Mouse (Mus musculus): ENCODE measurements around the gene Ahnak2. TPM values are rescaled to one million over a fixed set of nuclear protein-coding genes. Genes with fewer than 3 reads are reported as not detected.
A peak's percentile ranks its signal among the peaks of the same experiment; 100 is the strongest.

The Ahnak2 gene
- polyA plus RNA-seq, 1 experiment: 24.4 TPM

DNA sequence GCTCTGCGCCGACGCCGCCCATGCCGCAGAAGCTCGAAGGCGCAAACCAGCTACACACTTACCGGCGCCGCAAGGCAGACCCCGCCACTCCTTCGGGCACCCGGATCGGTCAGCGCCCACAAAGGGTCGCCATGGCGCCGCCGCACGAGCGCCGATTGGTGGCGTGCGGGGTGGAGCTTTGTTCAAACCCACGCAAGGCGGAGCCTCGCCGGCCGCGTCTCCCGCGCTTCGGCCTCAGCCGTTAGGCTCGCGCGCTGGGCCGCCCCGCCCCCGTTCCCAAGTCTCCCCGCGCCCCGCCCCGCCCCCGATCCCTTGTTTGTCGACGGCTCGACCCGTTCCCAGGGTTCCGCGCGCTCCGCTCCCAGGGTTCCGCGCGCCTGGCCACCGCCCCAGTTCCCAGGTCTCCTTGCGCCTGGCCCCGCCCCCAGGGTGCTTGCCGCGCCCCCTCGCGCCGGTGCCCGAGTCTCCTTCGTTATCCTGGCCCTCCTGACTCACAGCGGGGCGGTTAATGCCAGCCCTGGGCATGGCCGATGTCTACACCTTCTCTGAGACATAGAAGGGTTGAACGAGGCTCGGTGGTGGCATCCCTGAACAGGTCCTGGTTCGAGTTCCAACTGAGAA is 26.9 kb upstream of the Ahnak2 start, which contains the start of gene Cdca4:
Cdca4 (minus strand) TSS at position 180 of the 621 bp plus-strand sequence.
- Histone ChIP-seq H3K36me3 (ENCODE audit: control insufficient read depth, insufficient read depth) (peaks cover 15% of the 10 kb centered on the region), H3K4me3 (peak within 1 kb of the TSS; percentile 93), H3K4me2 (ENCODE audit: low read depth) (peak within 1 kb of the TSS; percentile 93), H3ac (ENCODE audit: control insufficient read depth, insufficient read length) (peak within 1 kb of the TSS; percentile 72), H3K27me3 (ENCODE audit: control insufficient read depth, insufficient read depth, insufficient read length) (no peaks in the 10 kb centered on the region), H3K79me2 (ENCODE audit: control insufficient read depth, insufficient read depth) (peaks cover 68% of the 10 kb centered on the region)
- no peak for TF ChIP-seq MYOG (IDR thresholded peaks at IDR 0.05; ENCODE audit: control insufficient read depth in 1 of 3, insufficient read depth in 1 of 3, insufficient read length in 2 of 3, low read depth in 2 of 3)
- TF ChIP-seq MAX (IDR thresholded peaks at IDR 0.05; ENCODE audit: low read depth): no peak
- TF ChIP-seq POLR2AphosphoS2 (IDR thresholded peaks at IDR 0.05; ENCODE audit: insufficient read length, low read depth): peak; percentile 89
- no peak for TF ChIP-seq MYOD1 (IDR thresholded peaks at IDR 0.05; ENCODE audit: control insufficient read depth in 1 of 3, insufficient read length in 2 of 3, low read depth in 2 of 3)
- TF ChIP-seq CEBPB (IDR thresholded peaks at IDR 0.05; ENCODE audit: insufficient read depth, poor library complexity, severe bottlenecking): no peak
- no peak for TF ChIP-seq TCF12 (IDR thresholded peaks at IDR 0.05; ENCODE audit: insufficient read depth, poor library complexity, severe bottlenecking)
- TF ChIP-seq E2F4 (IDR thresholded peaks at IDR 0.05; ENCODE audit: insufficient read depth): peak; percentile 80
- no peak for TF ChIP-seq REST (IDR thresholded peaks at IDR 0.05; ENCODE audit: insufficient read depth, insufficient read length)
- peak; percentile 87 for TF ChIP-seq POLR2A (IDR thresholded peaks at IDR 0.05; ENCODE audit: insufficient read length, low read depth)
- no peak for TF ChIP-seq TCF3 (IDR thresholded peaks at IDR 0.05; ENCODE audit: insufficient read length, low read depth)
- peak; percentile 28 for TF ChIP-seq SRF (IDR thresholded peaks at IDR 0.05; ENCODE audit: control insufficient read depth, insufficient read length, low read depth)
- no peak for TF ChIP-seq USF1 (IDR thresholded peaks at IDR 0.05; ENCODE audit: low read depth)

DNA sequence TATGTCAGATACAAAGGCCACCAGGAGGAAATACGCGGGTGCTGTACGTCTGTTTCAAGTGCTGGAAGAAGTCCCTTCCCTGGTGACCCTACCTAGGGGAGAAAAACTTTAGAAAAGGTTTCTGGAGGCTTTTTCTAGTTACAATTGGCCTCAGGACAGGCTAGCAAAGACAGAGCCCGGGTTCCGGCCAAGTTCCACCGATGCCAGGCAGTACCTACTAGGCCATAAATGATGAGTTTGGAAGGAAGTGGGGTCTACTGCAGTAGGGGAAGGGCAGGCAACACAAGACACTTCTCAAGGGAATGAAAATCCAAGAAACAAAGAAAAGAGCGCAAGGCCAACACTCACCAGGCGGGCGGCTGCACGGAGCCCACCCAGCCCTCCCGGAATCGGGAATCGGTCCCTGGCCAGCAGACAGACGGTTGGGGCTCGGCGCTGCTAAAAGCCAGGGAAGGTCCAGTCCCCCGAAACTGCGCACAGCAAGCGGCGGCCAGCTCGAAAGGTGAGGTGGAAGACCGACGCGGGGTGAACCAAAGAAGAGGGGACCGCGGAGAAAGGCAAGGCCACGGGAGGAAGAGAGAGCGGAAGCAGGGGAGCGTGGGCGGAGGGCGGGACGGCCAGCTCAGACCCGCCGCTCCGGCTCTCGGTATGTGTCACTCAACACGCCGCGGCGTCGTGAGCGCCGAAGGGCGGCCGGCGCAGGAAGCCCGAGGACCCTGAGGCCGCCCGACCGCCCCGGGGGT is 26.2 kb upstream of the Ahnak2 start:
- Histone ChIP-seq H3K79me2 (ENCODE audit: control insufficient read depth, insufficient read depth) (peaks cover 74% of the 10 kb centered on the region), H3ac (ENCODE audit: control insufficient read depth, insufficient read length) (peak overlapping the region; percentile 72), H3K4me3 (peak overlapping the region; percentile 93), H3K27me3 (ENCODE audit: control insufficient read depth, insufficient read depth, insufficient read length) (no peaks in the 10 kb centered on the region), H3K36me3 (ENCODE audit: control insufficient read depth, insufficient read depth) (peaks cover 15% of the 10 kb centered on the region), H3K4me2 (ENCODE audit: low read depth) (peak overlapping the region; percentile 88)
- peak; percentile 52 for TF ChIP-seq POLR2A (IDR thresholded peaks at IDR 0.05; ENCODE audit: insufficient read length, low read depth)
- TF ChIP-seq REST (IDR thresholded peaks at IDR 0.05; ENCODE audit: insufficient read depth, insufficient read length): no peak

DNA sequence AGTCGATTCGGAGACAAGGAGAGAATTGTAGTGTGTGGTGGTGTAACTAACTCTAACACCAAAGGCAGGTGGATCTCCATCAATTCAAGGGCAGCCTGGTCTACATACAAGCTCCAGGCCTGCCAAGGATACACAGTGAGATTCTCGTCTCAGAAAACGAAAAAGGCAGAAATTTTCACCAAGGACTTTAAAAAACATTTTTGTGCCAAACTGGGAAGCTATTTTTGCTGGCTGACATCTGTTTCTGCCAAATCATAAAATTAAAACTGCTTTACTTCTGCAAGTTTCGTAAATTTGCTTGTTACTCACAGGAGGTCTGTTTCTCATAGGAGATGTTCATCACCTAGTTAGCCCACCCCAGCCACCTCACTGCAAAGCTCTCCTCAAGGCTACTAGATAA is 23.4 kb upstream of the Ahnak2 start:
- H3K4me2 ChIP-seq (ENCODE audit: low read depth): peak overlapping the region; percentile 4

DNA sequence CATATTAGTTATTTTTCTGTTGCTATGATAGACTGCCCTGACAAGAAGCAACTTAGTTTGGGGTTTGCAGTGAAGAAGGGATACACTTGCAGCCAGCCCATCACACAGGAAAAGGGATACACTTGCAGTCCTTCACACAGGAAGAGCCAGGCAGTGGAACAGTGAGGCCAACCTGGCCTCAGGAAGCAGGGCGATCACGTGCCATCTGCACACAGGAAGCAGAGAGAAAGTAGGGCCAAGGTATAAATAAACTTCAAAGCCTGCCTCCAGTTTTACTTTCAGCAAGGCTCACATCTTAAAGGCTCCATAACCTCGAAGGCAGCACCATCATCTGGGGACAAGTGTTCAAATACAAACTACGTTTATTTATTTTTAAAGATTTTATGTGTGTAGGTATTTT is 20.8 kb upstream of the Ahnak2 start:
- peaks cover 85% of the 10 kb centered on the region for H3K79me2 ChIP-seq (ENCODE audit: control insufficient read depth, insufficient read depth)
- H3ac ChIP-seq (ENCODE audit: control insufficient read depth, insufficient read length): no peak overlapping the region
- H3K4me2 ChIP-seq (ENCODE audit: low read depth): no peak overlapping the region
- H3K27me3 ChIP-seq (ENCODE audit: control insufficient read depth, insufficient read depth, insufficient read length): no peaks in the 10 kb centered on the region
- peaks cover 43% of the 10 kb centered on the region for H3K36me3 ChIP-seq (ENCODE audit: control insufficient read depth, insufficient read depth)
- no peak overlapping the region for H3K4me3 ChIP-seq
- TF ChIP-seq REST (IDR thresholded peaks at IDR 0.05; ENCODE audit: insufficient read depth, insufficient read length) (no peak), MYOG (IDR thresholded peaks at IDR 0.05; ENCODE audit: control insufficient read depth in 1 of 3, insufficient read depth in 1 of 3, insufficient read length in 2 of 3, low read depth in 2 of 3) (no peak), TCF12 (IDR thresholded peaks at IDR 0.05; ENCODE audit: insufficient read depth, poor library complexity, severe bottlenecking) (no peak), E2F4 (IDR thresholded peaks at IDR 0.05; ENCODE audit: insufficient read depth) (no peak), MAX (IDR thresholded peaks at IDR 0.05; ENCODE audit: low read depth) (no peak), POLR2AphosphoS2 (IDR thresholded peaks at IDR 0.05; ENCODE audit: insufficient read length, low read depth) (no peak), MYOD1 (IDR thresholded peaks at IDR 0.05; ENCODE audit: control insufficient read depth in 1 of 3, insufficient read length in 2 of 3, low read depth in 2 of 3) (no peak), POLR2A (IDR thresholded peaks at IDR 0.05; ENCODE audit: insufficient read length, low read depth) (no peak), TCF3 (IDR thresholded peaks at IDR 0.05; ENCODE audit: insufficient read length, low read depth) (no peak), SRF (IDR thresholded peaks at IDR 0.05; ENCODE audit: control insufficient read depth, insufficient read length, low read depth) (no peak), CEBPB (IDR thresholded peaks at IDR 0.05; ENCODE audit: insufficient read depth, poor library complexity, severe bottlenecking) (no peak), USF1 (IDR thresholded peaks at IDR 0.05; ENCODE audit: low read depth) (no peak)

More for the DNA sequence above, 23.4 kb upstream of the Ahnak2 start:
- TF ChIP-seq MYOG (IDR thresholded peaks at IDR 0.05; ENCODE audit: control insufficient read depth in 1 of 3, insufficient read depth in 1 of 3, insufficient read length in 2 of 3, low read depth in 2 of 3) (no peak), MAX (IDR thresholded peaks at IDR 0.05; ENCODE audit: low read depth) (no peak), POLR2A (IDR thresholded peaks at IDR 0.05; ENCODE audit: insufficient read length, low read depth) (no peak)
- Histone ChIP-seq H3ac (ENCODE audit: control insufficient read depth, insufficient read length) (no peak overlapping the region), H3K27me3 (ENCODE audit: control insufficient read depth, insufficient read depth, insufficient read length) (no peaks in the 10 kb centered on the region), H3K36me3 (ENCODE audit: control insufficient read depth, insufficient read depth) (peaks cover 28% of the 10 kb centered on the region), H3K79me2 (ENCODE audit: control insufficient read depth, insufficient read depth) (peaks cover 95% of the 10 kb centered on the region), H3K4me3 (no peak overlapping the region)

DNA sequence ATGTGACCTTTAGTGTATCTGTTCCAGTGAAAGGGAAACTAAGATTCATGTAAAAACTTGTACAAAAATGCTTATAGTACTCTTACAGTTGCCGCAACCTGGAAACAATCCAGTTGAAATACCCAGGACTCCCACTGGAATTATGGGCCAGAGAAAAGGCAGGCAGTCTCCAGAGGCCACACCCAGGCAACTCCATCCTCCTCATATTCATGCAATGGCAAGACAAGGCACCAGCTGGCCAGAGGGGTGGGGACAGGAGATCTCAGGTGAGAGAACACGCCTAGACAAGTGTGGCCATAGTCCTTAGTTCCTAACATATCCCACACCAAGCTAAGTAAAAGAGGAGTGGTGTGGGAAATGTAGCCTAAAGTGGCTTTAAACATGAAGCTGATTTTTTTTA is 20.2 kb upstream of the Ahnak2 start:
- H3K4me3 ChIP-seq: no peak overlapping the region
- peaks cover 40% of the 10 kb centered on the region for H3K36me3 ChIP-seq (ENCODE audit: control insufficient read depth, insufficient read depth)
- no peak overlapping the region for H3ac ChIP-seq (ENCODE audit: control insufficient read depth, insufficient read length)
- H3K79me2 ChIP-seq (ENCODE audit: control insufficient read depth, insufficient read depth): peaks cover 80% of the 10 kb centered on the region
- H3K4me2 ChIP-seq (ENCODE audit: low read depth): no peak overlapping the region
- TF ChIP-seq POLR2A (IDR thresholded peaks at IDR 0.05; ENCODE audit: insufficient read length, low read depth): no peak
- H3K27me3 ChIP-seq (ENCODE audit: control insufficient read depth, insufficient read depth, insufficient read length): no peaks in the 10 kb centered on the region
